Mouse (Mus musculus) ES-Bruce4 (cell line): ENCODE data around the gene 4930502E18Rik. TPM values are rescaled to one million over a fixed set of nuclear protein-coding genes. Genes with fewer than 3 reads are reported as not detected.
"Not testable (repeated sequence)": the region's sequence is repeated elsewhere in the genome, so short reads cannot be mapped to it uniquely, and the experiment has no call there.

ENCODE experiments used
- H3K27ac ChIP-seq: 2 replicates; pipeline ENCODE4 v1.5.1; 2012; ENCODE audit warnings: low read length, inconsistent platforms; ENCODE audit not compliant: insufficient read depth
- H3K27me3 ChIP-seq: 2 replicates; pipeline ENCODE4 v1.6.1; 2012; ENCODE audit warnings: mild to moderate bottlenecking, low read length, inconsistent platforms; ENCODE audit not compliant: control insufficient read depth, poor library complexity, insufficient read depth, severe bottlenecking
- H3K36me3 ChIP-seq: 2 replicates; pipeline ENCODE4 v1.6.1; 2012; ENCODE audit warnings: inconsistent platforms, mild to moderate bottlenecking, low read length, moderate library complexity; ENCODE audit not compliant: control insufficient read depth, poor library complexity, insufficient read depth, severe bottlenecking
- H3K4me1 ChIP-seq: one replicate; pipeline ENCODE4 v1.8.1; 2011; ENCODE audit warnings: low read length; ENCODE audit not compliant: control insufficient read depth, insufficient read depth
- H3K4me3 ChIP-seq: 2 replicates; pipeline ENCODE4 v1.5.1; 2011; ENCODE audit warnings: low read depth, mild to moderate bottlenecking, low read length
- H3K9ac ChIP-seq: 2 replicates; pipeline ENCODE4 v1.6.1; 2012; ENCODE audit warnings: low read depth, mild to moderate bottlenecking, inconsistent platforms; ENCODE audit not compliant: poor library complexity, severe bottlenecking
- H3K9me3 ChIP-seq: replicated peaks from 2 replicates; pipeline ENCODE4 v1.6.1; 2012; ENCODE audit warnings: mild to moderate bottlenecking, low read length, inconsistent platforms; ENCODE audit not compliant: control insufficient read depth, poor library complexity, insufficient read depth, severe bottlenecking
- CTCF ChIP-seq: IDR thresholded peaks from one replicate; pipeline ENCODE4 v1.8.1; 2011; ENCODE audit warnings: low read depth, low read length
- EP300 ChIP-seq: IDR thresholded peaks from 2 replicates; pipeline ENCODE4 v1.6.1; 2011; ENCODE audit warnings: low read depth, low read length; ENCODE audit not compliant: insufficient read depth
- POLR2A ChIP-seq: IDR thresholded peaks from one replicate; pipeline ENCODE4 v1.8.1; 2011; ENCODE audit warnings: low read length; ENCODE audit not compliant: insufficient read depth
- polyA plus RNA-seq: library from polyadenylated mRNA; stranded (reverse); fragments of >200 nt; gene quantifications from 2 replicates; pipeline ENCODE4 v1.2.4, GENCODE M21; 2011; ENCODE audit warnings: low read depth; ENCODE audit not compliant: missing spikeins, insufficient read depth, insufficient read length

The 4930502E18Rik gene
- 0.62 TPM in 1 of 2 replicates, not detected in the other for polyA plus RNA-seq

- no peak within 1 kb of the TSS for H3K4me3 ChIP-seq
- H3K27me3 ChIP-seq: no peaks in the 10 kb centered on the region
- no peak within 1 kb of the TSS for H3K9ac ChIP-seq
- no peaks in the 10 kb centered on the region for H3K36me3 ChIP-seq
- H3K4me1 ChIP-seq: no peaks in the 10 kb centered on the region
- H3K9me3 ChIP-seq: no peaks in the 10 kb centered on the region
- no peak within 1 kb of the TSS for H3K27ac ChIP-seq
- no peak for TF ChIP-seq POLR2A
- TF ChIP-seq CTCF: no peak
- no peak for TF ChIP-seq EP300
Observed at GRCm38 (mm10) chrX:53724596-53724995, at the start of gene 4930502E18Rik. Gene 4930502E18Rik, plus strand, starts transcription at chrX:53724826.

- not testable (repeated sequence) for H3K9ac ChIP-seq, H3K4me1 ChIP-seq, H3K27ac ChIP-seq, H3K27me3 ChIP-seq, H3K9me3 ChIP-seq, H3K36me3 ChIP-seq, H3K4me3 ChIP-seq
Observed at GRCm38 (mm10) chrX:53676943-53677342, 47.7 kb upstream of the 4930502E18Rik start.

DNA sequence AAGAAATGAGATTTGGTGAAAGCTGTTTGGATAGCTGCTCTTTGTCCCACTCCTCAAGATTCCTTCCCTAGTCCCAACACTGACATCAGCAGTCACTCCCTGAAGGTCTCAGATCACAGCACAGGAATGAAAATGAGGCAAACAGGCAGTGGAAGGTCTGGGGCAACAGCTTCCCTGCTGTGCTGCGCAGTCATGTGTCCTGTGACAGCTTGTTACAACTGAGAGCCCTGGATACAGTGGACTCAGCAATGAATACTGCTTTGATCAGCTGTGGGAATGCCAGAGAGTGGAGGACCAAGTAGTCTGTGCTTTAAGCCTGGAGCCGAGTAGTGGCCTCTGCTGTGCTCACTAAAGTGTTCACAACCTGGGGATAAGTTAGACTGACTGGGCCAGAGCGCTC, 42.0 kb upstream of the 4930502E18Rik start:
- H3K9ac ChIP-seq, H3K4me3 ChIP-seq, H3K27ac ChIP-seq, H3K4me1 ChIP-seq, H3K36me3 ChIP-seq, H3K27me3 ChIP-seq, H3K9me3 ChIP-seq: not testable (repeated sequence)

DNA sequence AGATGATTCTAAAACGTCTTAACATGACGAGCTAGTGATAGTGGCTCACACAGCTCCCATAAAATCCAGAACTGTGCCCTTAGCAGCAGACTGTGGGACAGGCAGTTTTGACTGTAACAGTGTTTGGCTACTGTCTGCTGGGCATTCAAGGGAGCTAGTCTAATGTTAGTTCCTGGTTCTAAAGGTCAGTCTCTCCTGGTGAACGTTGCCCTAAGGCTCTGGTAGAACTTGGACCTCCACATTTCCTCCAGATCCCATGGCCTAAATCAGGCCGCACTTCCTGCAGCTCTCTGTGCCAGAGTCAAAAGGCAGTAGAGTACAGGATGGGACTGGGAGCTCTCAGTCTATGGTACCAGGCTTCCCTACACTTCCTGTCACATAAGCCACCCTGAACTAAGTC, 40.0 kb upstream of the 4930502E18Rik start:
- H3K36me3 ChIP-seq, H3K9me3 ChIP-seq, H3K9ac ChIP-seq, H3K27me3 ChIP-seq, H3K27ac ChIP-seq, H3K4me3 ChIP-seq, H3K4me1 ChIP-seq: not testable (repeated sequence)

DNA sequence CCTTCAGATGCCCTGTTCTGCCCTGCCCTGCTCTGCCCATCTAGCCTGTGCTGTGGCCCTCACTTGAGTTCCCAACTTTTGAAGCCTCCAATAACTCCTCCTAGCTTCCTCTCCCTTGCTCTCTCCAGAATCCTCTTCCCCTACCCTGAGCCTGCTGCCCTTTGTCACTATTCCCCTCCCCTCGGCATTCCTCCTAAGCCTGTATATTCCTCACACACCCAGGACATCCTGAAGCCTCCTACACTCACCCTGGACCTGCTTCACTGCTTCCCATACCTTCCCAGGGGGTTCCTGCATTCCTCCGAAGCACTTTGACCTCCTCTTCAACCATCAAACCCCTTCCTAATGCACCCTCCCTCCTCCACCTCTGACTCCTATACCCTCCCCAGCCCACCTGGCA, 32.6 kb upstream of the 4930502E18Rik start:
- no peak overlapping the region for H3K4me3 ChIP-seq
- H3K27ac ChIP-seq: no peak overlapping the region
- TF ChIP-seq POLR2A (no peak), EP300 (no peak), CTCF (no peak)
- H3K9me3 ChIP-seq: no peaks in the 10 kb centered on the region
- H3K27me3 ChIP-seq: no peaks in the 10 kb centered on the region
- no peaks in the 10 kb centered on the region for H3K36me3 ChIP-seq
- H3K4me1 ChIP-seq: no peaks in the 10 kb centered on the region
- no peak overlapping the region for H3K9ac ChIP-seq

GRCm38 (mm10) chrX:53693141-53693540, 31.5 kb upstream of the 4930502E18Rik start:
- no peak overlapping the region for H3K9ac ChIP-seq
- no peaks in the 10 kb centered on the region for H3K36me3 ChIP-seq
- H3K27me3 ChIP-seq: no peaks in the 10 kb centered on the region
- TF ChIP-seq POLR2A: no peak
- TF ChIP-seq CTCF: no peak
- no peak for TF ChIP-seq EP300
- no peaks in the 10 kb centered on the region for H3K4me1 ChIP-seq
- H3K4me3 ChIP-seq: no peak overlapping the region
- H3K9me3 ChIP-seq: no peaks in the 10 kb centered on the region
- no peak overlapping the region for H3K27ac ChIP-seq
